Mouse (Mus musculus): ENCODE results near the gene Gm8947.

Gene Gm8947

DNA sequence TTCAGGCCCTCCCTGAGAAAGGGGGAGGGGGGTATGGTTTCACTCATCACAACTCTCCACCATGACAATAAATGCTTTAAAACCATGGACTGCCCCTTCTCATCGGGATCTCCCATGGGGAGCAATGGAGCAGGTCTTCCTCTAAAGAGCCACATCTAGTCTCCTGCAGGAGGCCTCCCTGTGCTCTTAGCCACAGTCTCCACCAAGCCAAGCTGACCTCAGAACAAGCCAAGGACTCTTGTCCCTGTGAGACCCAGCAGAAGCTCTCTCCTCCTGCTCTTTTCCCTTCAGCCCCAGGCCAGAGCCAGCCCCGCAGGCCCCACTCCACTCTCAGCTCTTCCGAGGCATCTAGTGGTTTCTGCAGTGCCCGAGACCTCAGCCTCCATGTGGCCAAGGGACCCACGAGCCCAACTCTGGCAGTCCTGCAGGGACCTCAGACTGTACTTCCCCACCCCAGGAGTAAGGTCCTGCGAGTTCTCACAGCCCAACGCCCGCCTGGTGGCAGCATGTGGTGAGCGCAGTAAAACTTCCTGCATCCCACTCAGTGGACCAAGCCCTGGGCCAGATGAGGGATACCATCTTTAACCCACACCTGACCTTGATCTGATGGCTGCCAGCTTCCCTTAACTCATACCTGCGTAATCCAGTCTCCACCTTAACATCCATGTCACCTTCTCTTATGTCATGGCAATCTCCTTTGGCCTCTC is 30.5 kb downstream of the Gm8947 start:
- no peak for DNase-seq (ENCODE audit: low read depth in 2 of 2, low spot score in 2 of 2)

DNA sequence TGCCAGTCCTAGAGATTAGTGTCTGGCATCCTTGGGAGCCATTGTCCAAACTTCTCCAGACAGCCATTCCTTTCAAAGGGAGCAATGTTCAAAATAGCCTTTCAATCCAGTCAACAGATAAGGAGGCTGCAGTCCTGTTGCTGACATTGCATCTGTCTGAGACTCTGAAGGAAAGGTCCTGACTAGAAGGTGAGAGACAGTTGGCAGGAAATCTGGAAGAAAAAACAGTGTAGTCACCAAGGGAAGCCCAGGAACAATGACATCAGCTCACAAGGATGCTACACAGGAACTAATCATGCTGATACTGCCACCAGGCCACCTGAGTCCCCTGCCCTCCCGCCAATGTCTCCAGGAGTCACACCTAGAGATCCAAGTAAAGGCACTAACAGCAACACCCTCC is 31.2 kb downstream of the Gm8947 start:
- no peak for DNase-seq (ENCODE audit: low read depth in 2 of 2, low spot score in 2 of 2)

- DNase-seq (ENCODE audit: low read depth in 2 of 2, low spot score in 2 of 2), result no peak
Measured at GRCm38 (mm10) chr1:151224536-151224935, 32.4 kb downstream of the Gm8947 start.

DNA sequence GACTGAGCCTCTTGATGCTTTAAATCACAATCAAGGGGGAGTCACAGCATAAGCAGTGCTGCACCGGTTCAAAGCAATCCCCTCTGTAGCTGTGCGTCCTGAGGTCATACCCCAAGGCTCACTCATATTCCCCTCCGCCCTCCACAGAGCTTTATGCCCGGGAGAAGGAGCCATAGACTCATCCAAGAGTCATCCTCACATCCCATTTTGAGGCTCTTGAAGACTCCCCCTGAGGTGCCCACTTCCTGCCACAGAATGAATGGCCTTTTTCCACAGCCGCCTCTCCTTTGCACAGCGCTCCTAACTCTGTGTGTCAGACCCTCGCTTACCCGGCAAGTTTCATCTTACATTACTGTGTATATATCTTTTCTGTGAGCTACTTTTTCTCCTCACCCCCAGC is 35.3 kb downstream of the Gm8947 start:
- no peak for DNase-seq (ENCODE audit: low read depth in 2 of 2, low spot score in 2 of 2)

GRCm38 (mm10) chr1:151228320-151228989 is 36.3 kb downstream of the Gm8947 start:
- DNase-seq (ENCODE audit: low read depth in 2 of 2, low spot score in 2 of 2), result no peak

- DNase-seq (ENCODE audit: low read depth in 2 of 2, low spot score in 2 of 2), result no peak
Measured at GRCm38 (mm10) chr1:151232346-151232745, 40.2 kb downstream of the Gm8947 start.

- no peak for DNase-seq (ENCODE audit: low read depth in 2 of 2, low spot score in 2 of 2)
Measured at GRCm38 (mm10) chr1:151233756-151234155, 41.6 kb downstream of the Gm8947 start.

- DNase-seq (ENCODE audit: low read depth in 2 of 2, low spot score in 2 of 2), result no peak
Measured at GRCm38 (mm10) chr1:151235574-151235973, 43.4 kb downstream of the Gm8947 start.

DNA sequence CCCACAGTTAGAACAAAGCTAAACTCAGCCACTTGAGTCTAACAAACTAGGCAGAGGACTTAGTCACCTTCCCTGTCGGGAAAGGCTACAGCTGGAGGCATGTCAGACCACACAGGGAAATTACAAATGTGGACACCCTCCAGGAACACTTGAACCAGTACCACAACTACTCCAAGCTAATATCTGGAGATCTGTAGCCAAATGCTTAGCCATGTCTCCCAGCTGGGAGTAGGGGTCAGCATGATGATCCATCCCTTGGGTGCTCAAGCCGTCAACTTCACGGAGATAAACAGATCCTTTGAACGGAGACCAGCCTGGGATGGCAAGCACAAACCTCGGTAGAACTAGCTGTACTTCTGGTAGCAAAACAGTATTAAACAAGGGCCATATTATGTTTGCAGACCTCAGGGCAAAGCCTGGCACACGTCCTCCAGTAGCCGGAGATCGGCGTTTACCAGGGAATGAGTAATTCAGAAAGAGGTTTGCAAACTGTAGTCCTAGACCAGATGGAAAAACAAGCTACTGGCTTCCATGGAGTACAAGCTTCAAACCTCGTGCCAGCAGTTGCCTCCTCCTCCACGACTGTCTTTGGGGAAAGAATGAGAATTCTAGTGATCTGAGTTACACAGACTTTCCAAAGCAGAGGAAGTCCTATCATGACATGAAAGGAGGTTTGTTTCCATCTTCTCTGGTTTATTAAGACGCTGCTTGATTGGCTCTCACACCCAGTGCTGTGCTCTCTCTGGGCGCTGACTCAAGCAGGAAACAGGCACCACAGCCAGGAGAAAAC is 44.2 kb downstream of the Gm8947 start:
- no peak for DNase-seq (ENCODE audit: low read depth in 2 of 2, low spot score in 2 of 2)

DNA sequence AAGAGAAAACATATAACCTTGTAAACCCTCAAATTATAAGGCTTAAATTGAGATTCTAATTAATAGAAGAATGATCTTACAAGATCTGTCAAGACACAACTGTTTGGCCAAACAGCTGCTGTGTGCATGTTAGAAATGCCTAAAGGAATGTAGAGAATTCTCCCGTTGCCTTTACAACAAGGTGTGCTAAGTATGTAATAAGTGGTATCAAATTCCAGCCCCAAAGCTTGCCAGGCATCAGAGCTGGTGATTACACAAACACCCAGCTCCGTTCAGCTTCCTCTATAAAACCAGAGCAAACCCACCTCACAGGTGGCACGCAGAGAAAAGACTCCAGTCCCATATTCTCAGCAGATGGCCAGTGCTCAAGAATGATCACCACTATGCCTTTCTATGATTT is 45.6 kb downstream of the Gm8947 start:
- DNase-seq (ENCODE audit: low read depth in 2 of 2, low spot score in 2 of 2), result no peak

DNA sequence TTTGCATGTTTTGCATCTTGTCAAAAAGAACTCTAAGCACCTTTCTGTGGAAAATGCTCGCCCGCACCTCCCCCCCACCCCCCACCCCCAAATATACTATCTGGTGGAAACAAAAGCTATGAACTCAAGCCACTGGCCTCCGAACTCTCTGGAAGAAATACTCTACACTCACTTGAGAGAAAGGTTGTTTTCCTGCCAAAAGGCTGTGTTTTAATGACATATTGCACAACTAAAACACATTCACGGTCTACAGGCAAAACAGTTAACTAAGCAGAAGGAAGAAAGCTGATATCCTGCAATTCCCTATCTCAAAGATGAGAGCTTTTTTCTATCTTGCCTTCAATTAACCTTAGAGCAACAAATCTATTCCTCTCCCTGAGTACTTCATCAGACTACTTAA is 51.2 kb downstream of the Gm8947 start:
- DNase-seq (ENCODE audit: low read depth in 2 of 2, low spot score in 2 of 2), result no peak
